Mouse (Mus musculus) neutrophil, adult 65 days (primary cell): Measurements from ENCODE around the gene Gpatch11. TPM values are rescaled to one million over a fixed set of nuclear protein-coding genes. Genes with fewer than 3 reads are reported as not detected.

Experiments
- total RNA-seq: library from RNA; stranded (reverse); gene quantifications from 2 replicates; pipeline ENCODE4 v1.2.4, GENCODE M21; 2023

Gpatch11 gene
- 19.6 and 38.9 TPM in 2 replicates for total RNA-seq

GRCm38 (mm10) chr17:78834856-78835835 lies at the start of gene Gpatch11, which contains the start of gene Heatr5b:
Gene Gpatch11, plus strand, starts transcription at chr17:78835567.
Gene Heatr5b, minus strand, starts transcription at chr17:78835364.

GRCm38 (mm10) chr17:78882401-78883112 lies 47.2 kb downstream of the Gpatch11 start, which contains the start of gene Eif2ak2:
Gene Eif2ak2, minus strand, starts transcription at chr17:78882573.

Other genes with a start within 250 kb of the Gpatch11 start
- gene Strn, start 98.4 kb upstream of the Gpatch11 start, total RNA-seq, result 40.4 and 41.1 TPM in 2 replicates
- 18.8 and 20.3 TPM in 2 replicates for gene Heatr5b, start 203 bp upstream of the Gpatch11 start, total RNA-seq
- 22.5 and 26.7 TPM in 2 replicates for gene Eif2ak2, start 47.0 kb downstream of the Gpatch11 start, total RNA-seq
- not detected in 2 replicates for gene Sult6b1, start 71.4 kb downstream of the Gpatch11 start, total RNA-seq
- 6.3 and 6.7 TPM in 2 replicates for gene Cebpzos, start 80.9 kb downstream of the Gpatch11 start, total RNA-seq
- gene Cebpz, start 101.5 kb downstream of the Gpatch11 start, total RNA-seq, result 110 and 125 TPM in 2 replicates
- gene Ndufaf7, start 101.6 kb downstream of the Gpatch11 start, total RNA-seq, result 22.6 and 32.3 TPM in 2 replicates
- 44.6 and 51.5 TPM in 2 replicates for gene Prkd3, start 185.2 kb downstream of the Gpatch11 start, total RNA-seq
- gene Qpct, start 216.3 kb downstream of the Gpatch11 start, total RNA-seq, result 3.9 and 4.4 TPM in 2 replicates